Mouse (Mus musculus): ENCODE results near the gene Arhgef12. TPM values are rescaled to one million over a fixed set of nuclear protein-coding genes. Genes with fewer than 3 reads are reported as not detected.

Arhgef12 gene
- total RNA-seq (2018; cell fraction: chromatin; rRNA removed): 10 to 100 TPM; 20.9 to 83.3 (median 53.7) TPM
- total RNA-seq (2018; cell fraction: cytosol; rRNA removed): 10 to 100 TPM in 21 of 26 experiments, 1 to 10 TPM in 5; 8.0 to 27.5 (median 15.8) TPM
- 10 to 100 TPM; 13.4 to 43.7 (median 24.1) TPM for total RNA-seq (2018; cell fraction: nucleus; rRNA removed)
- polyA plus RNA-seq (2018): 6.9 to 14.1 TPM (median 12.5 TPM) in 3 replicates

GRCm38 (mm10) chr9:43107187-43107517 lies at the start of gene Arhgef12:
Gene Arhgef12, minus strand, starts transcription at chr9:43107239.
- no peaks in the 10 kb centered on the region for H3K36me3 ChIP-seq (ENCODE audit: inconsistent target)
- 38% methylated on average over 10 of the region's 10 CpGs for WGBS (ENCODE audit: missing documents)
- peak within 1 kb of the TSS; percentile 23 for H3K4me3 ChIP-seq (ENCODE audit: inconsistent target)
- no peak within 1 kb of the TSS for H3K27ac ChIP-seq
- no peaks in the 10 kb centered on the region; the same call in 1 of the 2 replicates for H3K79me2 ChIP-seq (ENCODE audit: inconsistent target)

- 20% methylated on average over 5 of the region's 6 CpGs for WGBS (ENCODE audit: missing documents)
- Histone ChIP-seq H3K36me3 (ENCODE audit: inconsistent target) (no peaks in the 10 kb centered on the region), H3K27ac (no peak overlapping the region), H3K79me2 (ENCODE audit: inconsistent target) (no peaks in the 10 kb centered on the region), H3K4me3 (ENCODE audit: inconsistent target) (no peak overlapping the region)
Measured at GRCm38 (mm10) chr9:43155960-43156359, 48.9 kb upstream of the Arhgef12 start.

- Histone ChIP-seq H3K79me2 (ENCODE audit: inconsistent target) (no peaks in the 10 kb centered on the region), H3K36me3 (ENCODE audit: inconsistent target) (no peaks in the 10 kb centered on the region), H3K4me3 (ENCODE audit: inconsistent target) (no peak overlapping the region), H3K27ac (no peak overlapping the region)
- WGBS (ENCODE audit: missing documents): 60% methylated on average over 6 of the region's 6 CpGs
Measured at GRCm38 (mm10) chr9:43151779-43152178, 44.7 kb upstream of the Arhgef12 start.

GRCm38 (mm10) chr9:43150957-43151356 lies 43.9 kb upstream of the Arhgef12 start:
- no peaks in the 10 kb centered on the region for H3K36me3 ChIP-seq (ENCODE audit: inconsistent target)
- no peak overlapping the region for H3K27ac ChIP-seq
- H3K4me3 ChIP-seq (ENCODE audit: inconsistent target): no peak overlapping the region
- H3K79me2 ChIP-seq (ENCODE audit: inconsistent target): no peaks in the 10 kb centered on the region
- 76% methylated on average over 9 of the region's 9 CpGs for WGBS (ENCODE audit: missing documents)

- Histone ChIP-seq H3K79me2 (ENCODE audit: inconsistent target) (no peaks in the 10 kb centered on the region), H3K4me3 (ENCODE audit: inconsistent target) (no peak overlapping the region), H3K36me3 (ENCODE audit: inconsistent target) (no peaks in the 10 kb centered on the region), H3K27ac (no peak overlapping the region)
- WGBS (ENCODE audit: missing documents): 35% methylated on average over 10 of the region's 10 CpGs
Measured at GRCm38 (mm10) chr9:43150075-43150474, 43.0 kb upstream of the Arhgef12 start.

GRCm38 (mm10) chr9:43149498-43149897 lies 42.5 kb upstream of the Arhgef12 start:
- Histone ChIP-seq H3K27ac (no peak overlapping the region), H3K79me2 (ENCODE audit: inconsistent target) (no peaks in the 10 kb centered on the region), H3K4me3 (ENCODE audit: inconsistent target) (no peak overlapping the region), H3K36me3 (ENCODE audit: inconsistent target) (no peaks in the 10 kb centered on the region)
- WGBS (ENCODE audit: missing documents): 82% methylated on average over 3 of the region's 3 CpGs

GRCm38 (mm10) chr9:43145196-43145595 lies 38.2 kb upstream of the Arhgef12 start:
- WGBS (ENCODE audit: missing documents): 74% methylated on average over 4 of the region's 4 CpGs
- Histone ChIP-seq H3K4me3 (ENCODE audit: inconsistent target) (no peak overlapping the region), H3K27ac (no peak overlapping the region), H3K79me2 (ENCODE audit: inconsistent target) (no peaks in the 10 kb centered on the region), H3K36me3 (ENCODE audit: inconsistent target) (no peaks in the 10 kb centered on the region)

- H3K27ac ChIP-seq: no peak overlapping the region
- H3K4me3 ChIP-seq (ENCODE audit: inconsistent target): no peak overlapping the region
- no peaks in the 10 kb centered on the region for H3K36me3 ChIP-seq (ENCODE audit: inconsistent target)
- H3K79me2 ChIP-seq (ENCODE audit: inconsistent target): no peaks in the 10 kb centered on the region
- 82% methylated on average over 11 of the region's 12 CpGs for WGBS (ENCODE audit: missing documents)
Measured at GRCm38 (mm10) chr9:43144206-43144810, 37.3 kb upstream of the Arhgef12 start.

GRCm38 (mm10) chr9:43141839-43142238 lies 34.8 kb upstream of the Arhgef12 start:
- H3K36me3 ChIP-seq (ENCODE audit: inconsistent target): no peaks in the 10 kb centered on the region
- 4% methylated on average over 4 of the region's 4 CpGs for WGBS (ENCODE audit: missing documents)
- H3K79me2 ChIP-seq (ENCODE audit: inconsistent target): no peaks in the 10 kb centered on the region
- no peak overlapping the region for H3K27ac ChIP-seq
- no peak overlapping the region for H3K4me3 ChIP-seq (ENCODE audit: inconsistent target)

GRCm38 (mm10) chr9:43133525-43133924 lies 26.5 kb upstream of the Arhgef12 start:
- H3K27ac ChIP-seq: no peak overlapping the region
- H3K4me3 ChIP-seq (ENCODE audit: inconsistent target): no peak overlapping the region
- H3K36me3 ChIP-seq (ENCODE audit: inconsistent target): no peaks in the 10 kb centered on the region
- no peaks in the 10 kb centered on the region for H3K79me2 ChIP-seq (ENCODE audit: inconsistent target)
- 62% methylated on average over 3 of the region's 3 CpGs for WGBS (ENCODE audit: missing documents)

- WGBS (ENCODE audit: missing documents): 64% methylated on average over 4 of the region's 4 CpGs
- Histone ChIP-seq H3K4me3 (ENCODE audit: inconsistent target) (no peak overlapping the region), H3K36me3 (ENCODE audit: inconsistent target) (no peaks in the 10 kb centered on the region), H3K27ac (no peak overlapping the region), H3K79me2 (ENCODE audit: inconsistent target) (no peaks in the 10 kb centered on the region)
Measured at GRCm38 (mm10) chr9:43132380-43132779, 25.3 kb upstream of the Arhgef12 start.

GRCm38 (mm10) chr9:43131940-43132339 lies 24.9 kb upstream of the Arhgef12 start:
- Histone ChIP-seq H3K4me3 (ENCODE audit: inconsistent target) (no peak overlapping the region), H3K27ac (no peak overlapping the region), H3K79me2 (ENCODE audit: inconsistent target) (no peaks in the 10 kb centered on the region), H3K36me3 (ENCODE audit: inconsistent target) (no peaks in the 10 kb centered on the region)
- WGBS (ENCODE audit: missing documents): 64% methylated on average over 5 of the region's 5 CpGs

GRCm38 (mm10) chr9:43130684-43131083 lies 23.6 kb upstream of the Arhgef12 start:
- 97% methylated on average over 2 of the region's 2 CpGs for WGBS (ENCODE audit: missing documents)

GRCm38 (mm10) chr9:43127101-43127787 lies 20.2 kb upstream of the Arhgef12 start:
- H3K4me3 ChIP-seq (ENCODE audit: inconsistent target): no peak overlapping the region
- WGBS (ENCODE audit: missing documents): 85% methylated on average over 10 of the region's 10 CpGs
- no peak overlapping the region for H3K27ac ChIP-seq
- H3K36me3 ChIP-seq (ENCODE audit: inconsistent target): no peaks in the 10 kb centered on the region
- H3K79me2 ChIP-seq (ENCODE audit: inconsistent target): no peaks in the 10 kb centered on the region

More at GRCm38 (mm10) chr9:43130684-43131083, 23.6 kb upstream of the Arhgef12 start:
- Histone ChIP-seq H3K4me3 (ENCODE audit: inconsistent target) (no peak overlapping the region), H3K36me3 (ENCODE audit: inconsistent target) (no peaks in the 10 kb centered on the region), H3K79me2 (ENCODE audit: inconsistent target) (no peaks in the 10 kb centered on the region), H3K27ac (no peak overlapping the region)

GRCm38 (mm10) chr9:43122379-43122778 lies 15.3 kb upstream of the Arhgef12 start:
- Histone ChIP-seq H3K79me2 (ENCODE audit: inconsistent target) (no peaks in the 10 kb centered on the region), H3K36me3 (ENCODE audit: inconsistent target) (no peaks in the 10 kb centered on the region), H3K27ac (no peak overlapping the region), H3K4me3 (ENCODE audit: inconsistent target) (no peak overlapping the region)
- WGBS (ENCODE audit: missing documents): 27% methylated on average over 1 of the region's 1 CpGs
